Mouse (Mus musculus) CH12.LX (cell line): Measurements from ENCODE around the gene Chp1.
A peak's percentile ranks its signal among the peaks of the same experiment; 100 is the strongest.

Source experiments
- CTCF ChIP-seq, 2 experiments: IDR thresholded peaks in 1 of 2; conservative IDR thresholded peaks in 1 of 2; 2 replicates each; pipeline ENCODE4 v1.5.1; 2011 to 2012; ENCODE audit warnings: low read depth in 2 of 2, low read length in 2 of 2, improper control_type of control experiment in 1 of 2, inconsistent platforms in 1 of 2, mild to moderate bottlenecking in 1 of 2, moderate library complexity in 1 of 2
- EP300 ChIP-seq: IDR thresholded peaks from 2 replicates; pipeline ENCODE4 v1.6.1; 2011; ENCODE audit warnings: low read length, improper control_type of control experiment
- JUND ChIP-seq: conservative IDR thresholded peaks from 2 replicates; pipeline ENCODE4 v1.6.1; 2011; ENCODE audit warnings: low read depth, low read length, improper control_type of control experiment
- USF1 ChIP-seq: IDR thresholded peaks from 2 replicates; pipeline ENCODE4 v1.6.1; 2014; ENCODE audit warnings: low read depth, mild to moderate bottlenecking, inconsistent platforms, low read length, improper control_type of control experiment

DNA sequence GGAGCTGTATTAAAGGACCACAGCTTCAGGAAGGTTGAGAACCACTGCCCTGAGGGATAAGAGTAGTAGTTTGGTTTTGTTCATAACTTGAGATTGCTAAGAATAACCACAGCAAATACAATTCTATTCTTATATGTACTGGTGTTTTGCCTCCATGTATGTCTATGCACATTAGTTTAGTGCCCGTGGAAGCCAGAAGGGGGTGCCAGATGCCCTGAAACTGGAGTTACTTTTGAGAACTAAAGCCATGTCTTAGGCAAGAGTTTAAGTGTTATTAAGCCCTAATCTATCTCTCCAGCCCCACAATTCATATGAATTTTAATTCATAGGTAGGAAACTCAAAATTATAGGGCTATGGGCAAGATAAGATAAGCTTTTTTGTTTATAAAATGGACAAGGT is 5.4 kb upstream of the Chp1 start:
- TF ChIP-seq CTCF (conservative IDR thresholded peaks at IDR 0.05 in 1 of 2, IDR thresholded peaks at IDR 0.05 in 1 of 2; ENCODE audit: low read depth in 2 of 2, low read length in 2 of 2) (peak; percentile 17 to 93; a peak in 3 of 4 replicates), EP300 (no peak), USF1 (no peak), JUND (no peak)
